Mouse (Mus musculus): ENCODE measurements around the gene Bhlhe23.

- TF ChIP-seq CTCF (IDR thresholded peaks at IDR 0.05; ENCODE audit: borderline replicate concordance, extremely low read depth, insufficient read depth, insufficient read length): no peak
- TF ChIP-seq POLR2A (IDR thresholded peaks at IDR 0.05; ENCODE audit: borderline replicate concordance, extremely low read depth, insufficient read depth, insufficient read length, poor library complexity, severe bottlenecking): no peak
These were observed 49.9 kb downstream of the Bhlhe23 start for GRCm38 (mm10) chr2:180726658-180727442.

Measured in brain, embryonic 14.5 days (tissue).